Mouse (Mus musculus): Measurements from ENCODE around the gene B230217C12Rik.
"Not testable (repeated sequence)": the region's sequence is repeated elsewhere in the genome, so short reads cannot be mapped to it uniquely, and the experiment has no call there.

The B230217C12Rik gene

DNA sequence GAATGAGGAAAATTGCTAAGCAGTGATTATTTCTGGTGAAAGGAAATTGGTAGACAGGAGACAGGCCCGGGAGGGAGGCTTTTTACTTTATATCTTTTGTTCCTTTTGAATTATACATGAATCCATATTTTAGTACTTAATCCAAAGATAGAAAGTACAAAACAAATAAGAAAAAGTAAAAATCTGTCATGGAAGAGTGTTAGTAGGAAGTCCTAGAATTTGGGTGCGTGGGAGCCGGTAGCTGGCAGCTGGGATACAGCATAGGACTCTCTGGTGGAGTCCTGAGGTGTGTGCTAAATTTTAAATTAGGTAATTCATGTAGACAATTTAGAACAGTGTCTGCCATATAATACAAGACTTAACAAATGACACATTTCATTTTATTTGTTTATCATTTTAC, 27.0 kb downstream of the B230217C12Rik start:
- DNase-seq (ENCODE audit: low spot score) = no peak

DNA sequence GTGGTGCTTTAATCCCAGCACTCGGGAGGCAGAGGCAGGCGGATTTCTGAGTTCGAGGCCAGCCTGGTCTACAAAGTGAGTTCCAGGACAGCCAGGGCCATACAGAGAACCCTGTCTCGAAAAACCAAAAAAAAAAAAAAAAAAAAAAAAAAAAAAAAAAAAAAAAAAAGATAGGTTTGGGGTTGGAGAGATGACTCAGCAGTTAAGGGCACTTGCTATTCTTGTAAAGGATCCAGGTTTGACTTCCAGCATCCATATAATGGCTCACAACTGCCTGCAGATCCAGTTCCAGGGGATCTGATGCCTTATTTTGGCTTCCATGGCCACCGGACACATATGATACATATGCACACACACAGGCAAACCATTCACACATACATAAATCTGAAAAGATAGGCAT, 31.8 kb downstream of the B230217C12Rik start:
- not testable (repeated sequence) for DNase-seq (ENCODE audit: low spot score)

DNA sequence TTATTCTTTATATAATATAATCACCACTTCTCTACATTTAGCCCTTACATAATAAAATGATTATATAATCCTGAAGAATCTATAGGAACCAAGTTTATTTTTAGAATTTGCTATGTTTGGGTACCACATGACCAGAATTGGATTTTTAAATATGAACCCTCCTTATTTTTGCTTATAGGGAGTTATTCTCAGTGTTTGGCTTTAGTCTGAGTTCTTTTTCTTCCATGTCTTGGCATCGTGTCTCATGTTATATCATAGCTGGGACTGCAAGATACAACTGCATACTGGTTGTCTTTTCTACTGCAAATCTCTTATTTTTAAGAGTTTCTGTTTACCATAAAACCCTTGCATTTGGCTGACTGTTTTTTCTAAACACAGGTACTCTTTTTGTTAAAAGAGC, 33.8 kb downstream of the B230217C12Rik start:
- DNase-seq (ENCODE audit: low spot score) = no peak

DNA sequence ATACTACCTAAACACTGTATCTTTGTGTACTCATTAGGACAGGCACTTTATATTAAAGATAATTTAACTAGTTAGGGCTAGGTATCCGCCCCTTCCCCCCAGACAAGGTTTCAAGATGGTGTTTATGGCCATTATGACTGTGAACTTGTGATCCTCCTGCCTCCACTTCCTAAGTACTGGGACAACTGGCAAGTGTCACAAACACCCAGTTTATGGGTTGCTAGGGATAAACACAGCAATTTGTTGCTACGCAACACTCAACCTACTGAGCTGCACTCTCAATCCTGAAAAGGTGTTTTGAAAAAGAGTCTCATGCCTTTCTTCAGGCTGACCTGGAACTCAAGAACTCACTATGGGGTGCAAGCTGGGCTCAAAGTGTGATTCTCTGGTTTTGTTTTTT, 36.8 kb downstream of the B230217C12Rik start:
- DNase-seq (ENCODE audit: low spot score) = no peak

DNA sequence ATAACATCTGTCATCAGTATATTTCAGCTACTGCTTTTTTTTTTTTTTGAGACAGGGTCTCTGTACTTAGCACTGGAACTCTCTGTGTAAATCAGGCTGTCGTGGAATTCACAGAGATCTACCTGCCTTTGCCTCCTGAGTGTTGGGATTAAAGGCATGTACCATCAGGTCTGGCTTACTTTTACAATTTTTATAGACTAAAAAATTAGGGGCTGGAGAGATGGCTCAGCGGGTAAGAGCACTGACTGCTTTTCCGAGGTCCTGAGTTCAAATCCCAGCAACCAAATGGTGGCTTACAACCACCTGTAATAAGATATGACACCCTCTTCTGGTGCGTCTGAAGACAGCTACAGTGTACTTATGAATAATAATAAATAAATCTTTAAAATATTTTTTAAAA, 39.8 kb downstream of the B230217C12Rik start:
- DNase-seq (ENCODE audit: low spot score) = no peak

DNA sequence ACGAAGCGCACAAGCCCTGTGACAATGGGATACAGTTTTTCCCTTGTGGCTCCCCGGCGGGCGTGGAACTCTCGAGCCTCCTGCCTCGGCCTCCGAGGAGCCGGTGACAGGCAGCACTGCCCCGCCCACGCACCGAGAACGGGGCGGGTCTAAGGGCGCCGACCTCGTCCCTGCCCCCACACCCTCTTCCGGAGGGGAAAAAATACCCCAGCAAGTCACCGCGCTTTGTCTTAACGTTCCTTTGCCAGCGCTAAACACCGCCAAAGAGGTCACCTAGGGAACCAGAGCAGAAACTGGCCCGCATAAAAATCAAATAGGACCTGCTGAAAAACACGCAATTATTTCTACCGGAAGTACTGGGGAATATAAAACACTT, 43.0 kb downstream of the B230217C12Rik start:
- no peak for DNase-seq (ENCODE audit: low spot score)

DNA sequence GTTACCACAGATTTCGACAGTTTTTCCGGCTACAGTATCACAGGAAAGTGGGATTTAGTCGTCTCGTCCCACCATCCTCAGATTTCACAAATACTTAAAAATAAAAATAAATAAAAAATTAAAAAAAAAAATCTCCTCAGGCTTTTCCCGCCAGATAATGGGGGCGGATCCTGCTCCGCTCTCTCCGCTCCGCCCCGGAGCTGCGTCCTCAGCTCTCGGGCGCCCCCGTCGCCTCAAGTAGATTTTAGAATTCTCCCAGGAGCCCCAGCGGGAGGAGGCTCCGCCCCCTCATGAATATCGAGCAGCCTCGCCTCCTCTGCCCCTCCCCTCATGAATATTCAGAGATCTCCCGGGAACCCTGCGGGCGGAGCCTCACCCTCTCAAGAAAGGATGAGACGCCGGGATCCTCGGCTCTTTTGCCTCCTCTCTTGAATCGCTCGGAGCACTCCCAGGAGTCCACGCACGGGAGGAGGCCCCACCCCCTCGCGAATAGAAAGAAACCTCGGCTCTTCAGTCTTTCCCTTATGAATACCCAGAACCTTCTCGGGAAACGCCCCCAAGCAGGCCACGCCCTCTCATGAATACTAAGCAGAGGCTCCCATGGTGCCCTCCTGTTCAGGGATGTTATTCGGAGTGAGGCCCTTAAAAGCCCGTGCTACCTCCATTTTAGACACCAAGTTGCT, 43.5 kb downstream of the B230217C12Rik start, which contains the start of gene Fbxo47:
Gene Fbxo47, minus strand, starts transcription at position 237 of the 683 bp plus-strand sequence.
- DNase-seq (ENCODE audit: low spot score) = peak; percentile 74

DNA sequence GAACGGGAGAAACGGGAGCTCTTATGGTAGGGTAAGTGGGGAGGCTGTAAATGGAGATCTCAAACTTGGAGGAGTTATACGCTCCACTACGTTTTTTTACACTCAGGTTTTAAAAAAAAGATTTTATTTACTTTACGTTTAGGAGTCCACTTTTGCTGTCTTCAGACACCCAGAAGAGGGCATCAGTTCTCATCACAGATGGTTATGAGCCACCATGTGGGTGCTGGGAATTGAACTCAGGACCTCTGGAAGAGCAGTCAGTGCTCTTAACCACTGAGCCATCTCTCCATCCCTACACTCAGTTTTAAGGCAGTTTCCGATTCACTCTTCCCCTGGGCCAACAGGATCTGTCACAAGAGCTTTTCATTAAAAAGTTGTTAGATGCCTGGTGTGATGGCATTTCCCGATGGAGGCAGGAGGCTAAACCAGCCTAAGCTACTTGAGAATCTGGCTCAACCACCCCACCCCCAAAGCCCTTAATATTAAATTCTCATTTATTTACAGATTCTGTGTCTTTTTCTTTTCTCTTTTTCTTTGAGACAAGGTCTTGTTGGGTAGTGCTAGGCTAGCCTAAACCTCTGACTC, 44.1 kb downstream of the B230217C12Rik start:
- DNase-seq (ENCODE audit: low spot score) = no peak

DNA sequence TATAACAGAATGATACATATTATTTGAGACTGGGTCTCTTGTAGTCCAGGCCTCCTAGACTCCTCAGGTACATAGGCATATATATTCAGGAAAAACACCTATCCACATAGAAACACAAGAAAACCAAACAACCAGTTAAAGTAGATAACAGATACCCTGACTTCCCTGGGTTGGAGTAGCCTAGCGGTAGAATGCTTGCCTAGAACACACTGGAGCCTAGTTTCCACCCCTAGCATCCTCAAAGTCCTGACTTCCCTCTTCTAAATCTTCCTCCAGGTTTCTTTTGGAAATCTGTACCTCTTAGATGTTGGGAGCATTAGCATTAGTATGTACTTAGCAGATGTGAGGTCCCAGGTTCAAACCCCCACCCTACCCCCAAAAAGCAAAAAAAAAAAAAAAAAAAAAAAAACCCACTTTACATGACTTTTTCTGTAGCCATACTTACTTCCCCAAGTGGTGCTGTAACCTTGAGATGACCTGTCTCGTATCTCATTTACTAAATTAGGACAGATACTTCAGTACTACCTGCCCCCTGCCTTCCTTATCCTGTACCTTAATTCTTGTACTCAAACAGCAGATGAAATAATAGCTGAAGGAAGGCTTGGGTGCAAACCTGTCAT, 44.8 kb downstream of the B230217C12Rik start:
- no peak for DNase-seq (ENCODE audit: low spot score)

DNA sequence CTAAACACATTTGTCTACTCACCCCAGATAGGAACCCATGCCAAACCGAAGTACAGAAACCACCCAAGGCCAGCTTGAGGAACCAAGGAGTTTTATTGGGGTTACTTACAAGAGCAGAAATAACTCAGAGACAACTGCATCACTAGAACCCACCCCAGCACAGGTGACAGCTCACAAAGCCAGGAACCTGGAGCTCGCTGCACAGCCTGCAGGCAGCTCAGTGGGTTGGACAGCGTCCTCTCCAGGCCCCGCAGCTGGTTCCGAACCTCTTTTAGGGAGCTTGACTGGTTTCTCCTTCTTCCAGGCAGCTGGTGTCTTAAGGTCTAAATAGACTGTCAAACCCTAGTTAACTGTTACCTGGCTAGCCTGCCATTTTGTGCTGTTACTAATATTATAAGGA, 51.2 kb downstream of the B230217C12Rik start:
- DNase-seq (ENCODE audit: low spot score) = no peak

Data from urinary bladder, postnatal 10 days (tissue).